Mouse (Mus musculus) heart, adult 18-20 months (tissue): Measurements from ENCODE around the gene Snx11. TPM values are rescaled to one million over a fixed set of nuclear protein-coding genes. Genes with fewer than 3 reads are reported as not detected.
"Not testable (repeated sequence)": the region's sequence is repeated elsewhere in the genome, so short reads cannot be mapped to it uniquely, and the experiment has no call there.

ENCODE experiments used
- DNase-seq, 2 experiments: peaks; one replicate each; pipeline ENCODE4 v3.0.0; 2021 to 2022; ENCODE audit warnings: mixed read lengths in 1 of 2
- total RNA-seq, 2 experiments: library from RNA; stranded (reverse); gene quantifications; 2 replicates each; pipeline ENCODE4 v1.2.3; 2021

The Snx11 gene
- total RNA-seq, 2 experiments from 2014 or later, result 9.9 to 15.2 TPM

- no peak for DNase-seq
Observed at GRCm38 (mm10) chr11:96796081-96796480, 18.7 kb upstream of the Snx11 start.

- no peak for DNase-seq
Observed at GRCm38 (mm10) chr11:96795491-96795890, 18.1 kb upstream of the Snx11 start.

GRCm38 (mm10) chr11:96790681-96791080 lies 13.3 kb upstream of the Snx11 start:
- no peak for DNase-seq

DNA sequence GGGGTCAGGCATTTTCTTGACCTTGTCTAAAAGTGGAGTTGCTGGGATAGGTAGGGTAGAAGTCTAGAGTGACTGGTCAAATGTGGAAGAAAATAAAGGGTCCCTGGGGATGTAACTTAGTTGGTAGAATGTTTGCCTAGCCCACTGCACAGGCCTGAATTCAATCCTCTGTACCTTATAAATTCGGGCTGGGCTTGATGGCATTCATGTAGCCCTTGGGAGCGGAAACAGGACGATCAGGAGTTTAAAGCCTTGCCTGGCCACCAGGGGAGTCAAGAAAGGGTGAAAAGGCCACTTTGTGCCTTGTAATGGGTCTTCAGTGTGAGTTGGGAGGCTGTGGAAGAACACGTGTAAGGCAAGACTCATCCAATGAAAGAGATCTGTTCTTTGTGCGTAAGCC lies 12.6 kb upstream of the Snx11 start:
- DNase-seq, result no peak

DNA sequence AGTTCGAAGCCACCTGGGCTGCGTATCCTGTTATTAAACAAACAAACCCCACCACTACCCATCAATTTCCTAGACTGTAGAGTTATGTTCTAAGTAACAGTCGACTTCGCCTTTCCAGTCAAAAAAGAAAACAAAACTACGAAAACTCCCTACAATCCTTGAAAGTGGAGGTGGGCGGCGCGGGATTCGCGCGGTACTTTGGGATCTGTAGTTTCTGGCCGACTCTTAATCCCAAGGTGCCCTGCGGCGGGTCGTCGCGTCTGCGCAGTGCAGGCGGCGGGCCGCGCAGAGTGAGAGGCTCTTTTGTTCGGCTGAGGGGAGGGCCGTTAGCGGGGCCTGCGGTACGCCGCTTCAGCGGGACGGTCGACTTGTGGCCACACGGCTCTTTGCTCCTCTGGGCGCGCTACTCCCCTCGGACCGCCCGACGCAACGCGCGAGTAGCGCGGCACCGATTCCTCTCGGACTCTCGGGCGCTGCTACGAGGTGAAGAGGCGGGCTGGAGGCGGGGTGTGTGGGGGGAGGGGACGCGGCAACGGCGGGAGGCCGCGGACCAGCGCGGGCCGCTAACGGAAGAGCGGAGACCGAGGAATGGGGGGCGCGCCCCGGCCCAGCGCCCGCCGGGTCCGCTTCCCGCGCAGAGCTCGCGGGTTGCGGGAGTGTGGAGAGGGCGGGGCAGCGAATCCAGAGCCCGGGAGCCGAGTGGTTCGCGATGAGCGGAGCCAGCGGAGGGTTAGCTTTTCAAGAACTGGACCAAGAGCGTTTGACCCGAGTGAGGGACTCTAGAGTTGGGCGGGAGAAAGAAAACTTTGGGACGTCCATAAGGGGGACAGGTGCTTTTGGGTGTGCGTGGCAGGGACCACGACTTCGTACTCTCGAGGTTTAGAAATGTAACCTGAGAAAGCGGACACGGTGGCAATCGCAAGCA lies 11.8 kb upstream of the Snx11 start, which contains the start of gene Cbx1:
Gene Cbx1 (plus strand): TSS at position 257 of the 925 bp plus-strand sequence.
- peak; percentile 94 to 95 for DNase-seq

GRCm38 (mm10) chr11:96786731-96787450 lies 9.5 kb upstream of the Snx11 start:
- DNase-seq, result no peak

DNA sequence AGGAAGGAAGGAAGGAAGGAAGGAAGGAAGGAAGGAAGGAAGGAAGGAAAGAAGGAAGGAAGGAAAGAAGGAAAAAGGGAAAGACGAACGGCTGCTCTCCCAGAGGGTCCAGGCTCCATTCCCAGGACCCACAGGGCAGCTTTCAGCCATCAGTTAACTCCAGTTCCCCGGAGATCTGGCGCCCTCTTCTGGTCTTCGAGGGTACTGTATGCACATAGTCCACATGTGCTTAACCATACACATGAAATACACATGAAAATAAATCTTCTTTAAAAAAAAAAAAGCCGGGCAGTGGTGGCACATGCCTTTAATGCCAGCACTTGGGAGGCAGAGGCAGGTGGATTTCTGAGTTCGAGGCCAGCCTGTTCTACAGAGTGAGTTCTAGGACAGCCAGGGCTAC lies 7.5 kb upstream of the Snx11 start:
- DNase-seq, result peak; percentile 50 to 81

DNA sequence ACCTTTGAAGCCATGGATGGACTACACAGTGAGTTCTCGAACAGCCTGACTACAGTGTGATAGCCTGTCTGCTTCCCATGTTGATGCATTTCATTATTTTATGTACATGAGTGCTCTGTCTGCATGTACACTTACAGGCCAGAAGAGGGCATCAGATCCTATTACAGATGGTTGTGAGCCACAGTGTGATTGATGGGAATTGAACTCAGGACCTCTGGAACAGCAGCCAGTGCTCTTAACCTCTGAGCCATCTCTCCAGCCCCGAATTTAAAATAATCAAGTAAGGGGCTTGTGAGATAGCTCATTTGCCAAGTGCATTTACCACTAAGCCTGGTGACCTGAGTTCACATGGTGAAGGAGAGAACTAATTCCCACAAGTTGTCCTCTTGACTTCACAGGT lies 4.1 kb upstream of the Snx11 start:
- no peak for DNase-seq

- DNase-seq, result no peak
Observed at GRCm38 (mm10) chr11:96780306-96780705, 2.9 kb upstream of the Snx11 start.

GRCm38 (mm10) chr11:96778061-96778627 lies 785 bp upstream of the Snx11 start:
- DNase-seq, result not testable (repeated sequence)

- DNase-seq, result no peak
Observed at GRCm38 (mm10) chr11:96776068-96776467, 1.3 kb downstream of the Snx11 start.

GRCm38 (mm10) chr11:96775665-96776064 lies 1.7 kb downstream of the Snx11 start:
- no peak for DNase-seq

DNA sequence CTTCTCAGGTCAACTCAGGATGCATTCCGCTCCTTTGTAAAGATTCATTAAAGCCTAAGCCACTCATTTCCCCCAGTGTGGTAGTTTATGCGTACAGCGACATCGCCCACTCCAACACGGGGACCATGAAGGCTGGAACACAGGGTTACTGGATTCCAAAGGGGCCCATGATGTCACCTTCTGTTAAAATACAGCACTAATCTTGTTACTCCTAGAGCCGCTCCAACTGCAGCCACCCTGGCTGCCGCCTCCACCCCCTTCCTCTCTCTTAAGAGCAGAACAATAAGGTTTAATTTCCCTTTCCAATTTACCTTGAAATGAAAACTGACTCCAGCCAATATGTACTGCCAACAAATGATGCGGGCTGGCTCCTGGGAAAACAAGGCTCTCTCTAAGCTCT lies 2.3 kb downstream of the Snx11 start:
- peak in 1 of 2 experiments; percentile 32 for DNase-seq

DNA sequence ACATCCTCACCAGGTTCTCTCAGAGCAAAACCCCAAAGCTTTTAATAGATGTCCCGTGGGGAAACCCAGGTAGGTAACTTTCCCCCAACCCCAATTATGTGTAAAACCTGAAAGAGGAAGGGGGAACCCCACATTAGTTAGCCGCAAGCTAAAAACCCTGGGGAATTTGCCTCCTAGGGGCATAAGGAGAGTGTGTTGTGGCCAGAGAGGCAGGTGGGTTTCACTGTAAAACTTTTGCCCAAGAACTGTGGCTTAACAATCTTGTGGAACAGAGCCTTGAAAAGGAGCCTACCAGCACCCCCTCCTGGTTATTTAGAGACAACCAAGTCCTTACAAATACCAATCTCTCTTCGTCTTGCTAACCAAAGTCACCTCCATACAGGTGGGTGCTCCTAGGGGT lies 2.8 kb downstream of the Snx11 start:
- DNase-seq, result no peak

DNA sequence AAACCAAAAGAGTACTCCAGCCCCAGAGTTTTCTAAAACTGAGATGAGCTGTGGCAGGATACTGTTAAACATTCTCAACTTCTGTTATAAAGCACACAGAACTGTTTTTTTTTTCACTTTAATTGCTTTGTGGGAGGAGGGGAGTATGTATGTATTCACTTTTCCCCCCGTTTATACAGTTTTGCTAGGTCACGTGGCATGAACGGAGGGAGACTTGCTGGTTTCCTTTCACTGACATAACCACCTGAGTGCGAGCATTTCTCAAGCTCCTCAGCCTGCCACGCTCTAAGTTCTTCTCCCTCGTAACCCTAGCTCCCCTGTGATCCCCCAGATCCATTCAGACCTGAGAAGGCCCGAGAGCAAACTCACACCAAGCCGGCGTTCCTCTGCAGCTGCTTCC lies 4.9 kb downstream of the Snx11 start:
- DNase-seq, result no peak

- DNase-seq, result no peak
Observed at GRCm38 (mm10) chr11:96771274-96771975, 5.9 kb downstream of the Snx11 start.

DNA sequence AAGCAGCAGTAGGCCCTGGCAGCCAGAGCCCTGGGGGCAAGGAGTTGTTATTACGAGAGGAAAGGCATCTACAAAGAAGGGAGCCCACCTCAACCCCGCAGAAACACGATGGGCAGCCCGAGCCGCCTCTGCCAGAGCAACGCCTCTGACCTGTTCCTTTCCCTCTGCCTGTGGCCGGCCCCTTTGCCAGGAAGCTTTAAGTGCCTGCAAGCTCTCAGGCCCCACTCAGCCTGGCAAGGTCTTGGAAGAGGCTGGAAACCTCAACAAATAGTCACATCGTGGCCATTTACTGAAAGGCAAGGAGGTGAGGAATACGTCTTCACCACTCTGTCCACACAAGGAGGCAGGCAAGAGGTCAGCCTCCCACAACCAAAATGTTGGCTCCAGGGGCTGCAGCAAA lies 9.1 kb downstream of the Snx11 start:
- DNase-seq, result no peak

GRCm38 (mm10) chr11:96767096-96767495 lies 10.3 kb downstream of the Snx11 start:
- no peak for DNase-seq

DNA sequence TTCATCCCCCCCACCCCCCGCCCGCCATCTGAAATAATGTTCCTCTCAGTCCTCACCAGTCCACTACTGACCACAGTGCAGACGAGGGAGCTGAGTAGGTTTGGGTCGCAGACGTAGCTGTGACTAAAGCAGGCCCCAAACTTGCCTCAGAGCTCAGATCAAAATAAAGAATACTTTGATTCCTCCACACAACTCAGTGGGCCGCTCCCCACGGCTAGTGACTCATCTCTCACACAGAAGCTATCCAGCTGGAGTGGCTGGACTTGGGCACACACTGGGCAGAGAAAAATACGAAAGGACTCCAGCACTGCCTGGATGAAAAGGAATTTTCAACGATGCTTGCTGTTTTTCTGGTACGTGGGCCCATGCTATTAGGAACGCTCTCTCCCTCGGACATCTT lies 10.8 kb downstream of the Snx11 start:
- no peak for DNase-seq

DNA sequence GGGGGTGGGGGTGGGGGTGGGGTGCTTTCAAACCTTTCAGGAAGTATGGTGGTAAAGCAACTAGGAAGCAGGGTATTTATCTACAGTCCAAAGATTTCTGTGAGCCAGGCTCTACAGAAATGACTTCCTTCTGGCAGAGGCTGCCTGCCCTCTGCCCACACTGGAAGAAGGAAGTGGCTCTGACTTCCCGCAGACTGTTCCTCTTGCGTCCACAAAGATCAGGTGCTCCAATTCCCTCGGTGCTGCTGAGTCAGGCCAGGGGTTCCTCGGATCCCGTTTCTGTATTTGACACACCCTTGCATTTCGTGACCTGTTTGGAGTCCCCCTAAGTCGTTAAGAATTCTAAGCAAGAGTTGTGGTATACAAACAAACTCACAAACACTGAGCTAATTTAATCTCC lies 11.7 kb downstream of the Snx11 start:
- DNase-seq, result peak; percentile 44 to 77

GRCm38 (mm10) chr11:96764511-96765350 lies 12.6 kb downstream of the Snx11 start:
- DNase-seq, result no peak
